Mouse (Mus musculus): Measurements from ENCODE around the gene Lrrc31.
A peak's percentile ranks its signal among the peaks of the same experiment; 100 is the strongest.

Lrrc31 gene

GRCm38 (mm10) chr3:30687216-30687615, 12.4 kb downstream of the Lrrc31 start:
- DNase-seq: no peak

- DNase-seq: no peak
Observed at GRCm38 (mm10) chr3:30683190-30683589, 16.5 kb downstream of the Lrrc31 start.

GRCm38 (mm10) chr3:30658486-30658885, 41.2 kb downstream of the Lrrc31 start:
- DNase-seq: no peak

GRCm38 (mm10) chr3:30655937-30656336, 43.7 kb downstream of the Lrrc31 start:
- DNase-seq: no peak

GRCm38 (mm10) chr3:30650062-30650841, 49.4 kb downstream of the Lrrc31 start:
- peak; percentile 37 for DNase-seq

- DNase-seq: no peak
Observed at GRCm38 (mm10) chr3:30648466-30648865, 51.2 kb downstream of the Lrrc31 start.

- DNase-seq: peak; percentile 14
Observed at GRCm38 (mm10) chr3:30647440-30648090, 52.1 kb downstream of the Lrrc31 start, which contains the start of gene Lrrc34. Gene Lrrc34 (minus strand): TSS chr3:30647869.

- no peak for DNase-seq
Observed at GRCm38 (mm10) chr3:30646761-30647160, 52.9 kb downstream of the Lrrc31 start.

- DNase-seq: no peak
Observed at GRCm38 (mm10) chr3:30644207-30644606, 55.4 kb downstream of the Lrrc31 start, which contains the start of gene Lrriq4. Gene Lrriq4 (plus strand): TSS chr3:30644507.

GRCm38 (mm10) chr3:30635629-30636028, 64.0 kb downstream of the Lrrc31 start:
- peak; percentile 32 for DNase-seq

GRCm38 (mm10) chr3:30633681-30634080, 66.0 kb downstream of the Lrrc31 start:
- DNase-seq: no peak
